Mouse (Mus musculus) forebrain, postnatal 0 days (tissue): ENCODE data around the gene Fndc9. TPM values are rescaled to one million over a fixed set of nuclear protein-coding genes. Genes with fewer than 3 reads are reported as not detected.

Experiments
- ATAC-seq: fragments of 200-750 bp; cut with Nextera tagmentation; 2 replicates; pipeline ENCODE4 v1.8.0; 2017; ENCODE audit warnings: mild to moderate bottlenecking, moderate library complexity
- DNase-seq: peaks from one replicate; pipeline ENCODE4 v3.0.0-alpha.2; 2015
- H3K27ac ChIP-seq: fragments of 300-500 bp; sonication (generic); 2 replicates; pipeline ENCODE4 v1.5.1; 2014; ENCODE audit warnings: low read depth, mild to moderate bottlenecking, antibody characterized with exemption, low read length, moderate library complexity, mixed read lengths
- H3K27me3 ChIP-seq: fragments of 300-500 bp; sonication (generic); 2 replicates; pipeline ENCODE4 v1.6.1; 2014; ENCODE audit warnings: mild to moderate bottlenecking, low read length, mixed read lengths; ENCODE audit not compliant: insufficient read depth
- H3K36me3 ChIP-seq: fragments of 300-500 bp; sonication (generic); 2 replicates; pipeline ENCODE4 v1.6.1; 2014; ENCODE audit warnings: mild to moderate bottlenecking, moderate library complexity; ENCODE audit not compliant: insufficient read depth
- H3K4me1 ChIP-seq: fragments of 300-500 bp; sonication (generic); 2 replicates; pipeline ENCODE4 v1.6.1; 2014; ENCODE audit warnings: antibody characterized with exemption; ENCODE audit not compliant: insufficient read depth
- H3K4me2 ChIP-seq: fragments of 300-500 bp; sonication (generic); 2 replicates; pipeline ENCODE4 v1.6.1; 2014; ENCODE audit warnings: low read depth, mild to moderate bottlenecking, moderate library complexity
- H3K4me3 ChIP-seq: fragments of 300-500 bp; sonication (generic); 2 replicates; pipeline ENCODE4 v1.5.1; 2014; ENCODE audit warnings: low read depth, low read length, mixed read lengths
- H3K9ac ChIP-seq: fragments of 300-500 bp; sonication (generic); 2 replicates; pipeline ENCODE4 v1.6.1; 2014; ENCODE audit warnings: mild to moderate bottlenecking
- H3K9me3 ChIP-seq: fragments of 300-500 bp; sonication (generic); 2 replicates; pipeline ENCODE4 v1.6.1; 2016; ENCODE audit warnings: low read length
- CTCF ChIP-seq: sonication (generic); IDR thresholded peaks from 2 replicates; pipeline ENCODE4 v1.5.1; 2016; ENCODE audit warnings: antibody characterized with exemption, control low read depth, low read depth
- WGBS: fragments of 180-500 bp; shearing (Covaris S2); extraction: QIAGEN DNeasy Blood & Tissue Kit; methylation state at CpG from one replicate; pipeline ENCODE4 v1.1.7; 2014; 5-methylcytosine and 5-hydroxymethylcytosine counted together
- polyA plus RNA-seq: library from polyadenylated mRNA; unstranded; fragments of >200 nt; fragmentation: Nextera tagmentation; extraction: Ambion mirVana; gene quantifications from 2 replicates; pipeline ENCODE4 v1.2.1, GENCODE M21; 2015
- total RNA-seq: library from RNA; depleted of rRNA; stranded (reverse); fragments of >200 nt; gene quantifications from 2 replicates; pipeline ENCODE4 v1.2.3, GENCODE M21; 2014; rRNA removed

The Fndc9 gene
- total and polyA plus RNA-seq, 2 experiments from 2014 or later: 12.2 to 15.9 TPM

DNA sequence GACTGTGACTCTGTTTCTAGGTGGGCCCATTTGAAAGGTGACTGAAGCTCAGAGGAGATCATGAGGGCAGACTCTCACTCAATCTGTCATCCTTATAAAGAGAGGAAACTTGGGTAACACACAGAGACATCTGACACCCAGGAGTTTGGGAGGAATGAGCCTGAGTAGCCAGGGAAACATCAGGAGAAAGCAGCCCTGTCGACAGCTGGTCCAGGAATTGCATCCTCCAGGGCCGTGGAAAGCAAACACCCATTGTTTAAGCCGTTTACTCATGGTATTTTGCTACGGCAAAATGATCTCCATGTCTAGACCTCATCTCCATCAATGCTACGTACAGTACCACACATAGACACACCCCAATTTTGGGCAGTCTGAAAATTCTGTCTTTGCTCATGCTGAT is 52.8 kb downstream of the Fndc9 start:
- Histone ChIP-seq H3K9ac (no peak overlapping the region), H3K4me2 (no peak overlapping the region), H3K4me1 (no peaks in the 10 kb centered on the region), H3K9me3 (no peaks in the 10 kb centered on the region), H3K27ac (no peak overlapping the region), H3K36me3 (peaks cover 61% of the 10 kb centered on the region), H3K4me3 (no peak overlapping the region), H3K27me3 (no peaks in the 10 kb centered on the region)
- TF ChIP-seq CTCF: no peak
- WGBS: 87% methylated on average over 5 of the region's 5 CpGs
- no peak for DNase-seq
- ATAC-seq: no peak

DNA sequence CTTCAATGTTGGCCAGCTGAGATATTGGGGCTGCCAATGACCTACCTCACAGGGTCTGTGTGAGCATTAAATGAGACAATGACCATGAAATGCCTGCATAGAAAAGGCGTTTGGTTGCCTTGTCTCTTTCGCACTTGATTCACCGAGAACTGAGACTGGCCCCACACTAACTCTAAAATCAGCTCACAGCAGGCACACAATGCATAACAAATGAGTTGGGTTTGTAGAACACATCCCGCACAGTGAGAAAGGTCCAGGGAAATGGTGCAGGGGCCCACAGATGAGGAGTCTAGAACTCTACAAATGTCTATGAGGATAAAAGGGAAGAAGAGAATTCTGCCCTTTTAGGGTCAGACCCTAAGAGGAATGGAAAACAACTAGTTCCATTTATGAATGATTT is 53.7 kb downstream of the Fndc9 start:
- Histone ChIP-seq H3K9me3 (no peaks in the 10 kb centered on the region), H3K4me3 (no peak overlapping the region), H3K4me1 (no peaks in the 10 kb centered on the region), H3K27me3 (no peaks in the 10 kb centered on the region), H3K9ac (no peak overlapping the region), H3K27ac (no peak overlapping the region), H3K4me2 (no peak overlapping the region), H3K36me3 (peaks cover 52% of the 10 kb centered on the region)
- no peak for TF ChIP-seq CTCF
- DNase-seq (no peak), ATAC-seq (no peak)
- 55% methylated on average over 4 of the region's 4 CpGs for WGBS

Other genes starting within 250 kb of the Fndc9 start
- gene Gm12166, start 183.2 kb upstream of the Fndc9 start, total RNA-seq: 9.2 and 15.1 TPM in 2 replicates
- 6.6 and 7.4 TPM in 2 replicates for gene Gm12166, start 183.2 kb upstream of the Fndc9 start, polyA plus RNA-seq
- 16.2 and 19.8 TPM in 2 replicates for gene Adam19, start 179.5 kb upstream of the Fndc9 start, total RNA-seq
- gene Adam19, start 179.5 kb upstream of the Fndc9 start, polyA plus RNA-seq: 3.5 and 5.0 TPM in 2 replicates
- gene Nipal4, start 69.0 kb upstream of the Fndc9 start, total RNA-seq: 0.14 and 0.38 TPM in 2 replicates
- 0.06 and 0.07 TPM in 2 replicates for gene Nipal4, start 69.0 kb upstream of the Fndc9 start, polyA plus RNA-seq
- gene Cyfip2, start 77.3 kb downstream of the Fndc9 start, total RNA-seq: 92.5 and 114 TPM in 2 replicates
- 54.9 and 75.8 TPM in 2 replicates for gene Cyfip2, start 77.3 kb downstream of the Fndc9 start, polyA plus RNA-seq
- gene Itk, start 154.0 kb downstream of the Fndc9 start, total RNA-seq: 0.19 and 0.31 TPM in 2 replicates
- gene Itk, start 154.0 kb downstream of the Fndc9 start, polyA plus RNA-seq: 0.05 and 0.06 TPM in 2 replicates
- gene Fam71b, start 161.0 kb downstream of the Fndc9 start, total RNA-seq: not detected in 2 replicates
- gene Fam71b, start 161.0 kb downstream of the Fndc9 start, polyA plus RNA-seq: not detected in 2 replicates
- gene Med7, start 201.4 kb downstream of the Fndc9 start, total RNA-seq: 39.7 and 43.9 TPM in 2 replicates
- gene Med7, start 201.4 kb downstream of the Fndc9 start, polyA plus RNA-seq: 60.3 and 70.6 TPM in 2 replicates
- 0.23 and 1.1 TPM in 2 replicates for gene Havcr2, start 219.4 kb downstream of the Fndc9 start, total RNA-seq
- 0.13 and 0.22 TPM in 2 replicates for gene Havcr2, start 219.4 kb downstream of the Fndc9 start, polyA plus RNA-seq